In genomic region chr17:71230108-71230709, GRCm38 (mm10) we compare ENCODE assay signal across 12 mouse cellular contexts. TPM values are rescaled to one million over a fixed set of nuclear protein-coding genes. Genes with fewer than 3 reads are reported as not detected.
DNase-seq lines count a peak whose midpoint lies in the region; ATAC-seq and TF ChIP-seq lines count a peak whose summit lies in the region.
"Had no signal": no experiment of that assay in that cellular context is flagged by ENCODE, and none has a peak within 500 bp of the region (broad histone marks: within the 10 kb centered on the region; RNA-seq: fewer than 3 reads in every experiment).

No protein-coding gene starts in this region.

- TF ChIP-seq CTCF in CH12.LX (conservative IDR thresholded peaks at IDR 0.05 in 1 of 2, IDR thresholded peaks at IDR 0.05 in 1 of 2; ENCODE audit: low read depth in 2 of 2, low read length in 2 of 2): peak in 1 of 2 experiments; percentile 59; a peak in 2 of 4 replicates

- DNase-seq in hindbrain, embryonic 14.5 days (ENCODE audit: low spot score): peak; percentile 64
- no peak for DNase-seq in CH12.LX (ENCODE audit: extremely low read depth)
- DNase-seq in embryonic facial prominence, embryonic 10.5 days (ENCODE audit: low spot score): peak; percentile 27
- no peak for DNase-seq in layer of hippocampus, postnatal 10 days (ENCODE audit: low spot score in 2 of 2)
- DNase-seq in spleen, postnatal 36 days (ENCODE audit: low spot score in 2 of 2): no peak
- DNase-seq in gastrocnemius, adult 18-20 months (ENCODE audit: low spot score): no peak
- DNase-seq: heart, postnatal 4 days; right cerebral cortex, postnatal 14 days; thymus, postnatal 36 days had no signal

- no peak for ATAC-seq in hindbrain, embryonic 14.5 days (ENCODE audit: low FRiP score)
- ATAC-seq in hindbrain, embryonic 12.5 days (ENCODE audit: low FRiP score): no peak
- ATAC-seq in liver, embryonic 16.5 days (ENCODE audit: low read depth): no peak

- no peak for TF ChIP-seq POLR2A in CH12.LX (IDR thresholded peaks at IDR 0.05; ENCODE audit: low read depth, low read length)

- H3K4me2 ChIP-seq in hindbrain, embryonic 14.5 days (replicated peaks): no peak overlapping the region
- no peak overlapping the region for H3K4me2 ChIP-seq in hindbrain, embryonic 12.5 days (replicated peaks)
- H3K4me2 ChIP-seq in CH12.LX (ENCODE audit: insufficient read depth, low read depth, poor library complexity, severe bottlenecking): no peak overlapping the region
- no peak overlapping the region for H3K4me2 ChIP-seq in liver, embryonic 16.5 days (ENCODE audit: low read depth, low read length)
- H3K4me2 ChIP-seq: midbrain, embryonic 12.5 days had no signal

- no peak overlapping the region for H3K9ac ChIP-seq in hindbrain, embryonic 14.5 days
- no peak overlapping the region for H3K9ac ChIP-seq in hindbrain, embryonic 12.5 days
- no peak overlapping the region for H3K9ac ChIP-seq in CH12.LX (ENCODE audit: insufficient read depth, low read depth)
- no peak overlapping the region for H3K9ac ChIP-seq in liver, embryonic 16.5 days (ENCODE audit: low read depth, low read length)
- H3K9ac ChIP-seq: midbrain, embryonic 12.5 days had no signal

- H3K4me3 ChIP-seq in hindbrain, embryonic 14.5 days (replicated peaks; ENCODE audit: low read length): no peak overlapping the region
- H3K4me3 ChIP-seq in hindbrain, embryonic 12.5 days: no peak overlapping the region
- H3K4me3 ChIP-seq in CH12.LX (replicated peaks in 1 of 3; ENCODE audit: low read depth in 2 of 3, low read length in 2 of 3, poor library complexity in 1 of 3): no peak overlapping the region
- H3K4me3 ChIP-seq in embryonic facial prominence, embryonic 10.5 days: no peak overlapping the region
- H3K4me3 ChIP-seq in liver, embryonic 16.5 days (ENCODE audit: low read depth, low read length): no peak overlapping the region
- H3K4me3 ChIP-seq: midbrain, embryonic 12.5 days had no signal

- no peak overlapping the region for H3K27ac ChIP-seq in hindbrain, embryonic 14.5 days
- H3K27ac ChIP-seq in hindbrain, embryonic 12.5 days: no peak overlapping the region; the same call in 1 of the 2 replicates
- no peak overlapping the region for H3K27ac ChIP-seq in CH12.LX (ENCODE audit: insufficient read depth, low read depth)
- peak overlapping the region; percentile 61; the same call in 1 of the 2 replicates for H3K27ac ChIP-seq in embryonic facial prominence, embryonic 10.5 days (replicated peaks)
- H3K27ac ChIP-seq in liver, embryonic 16.5 days (ENCODE audit: low read length): peak overlapping the region; percentile 43; the same call in 1 of the 2 replicates
- H3K27ac ChIP-seq: midbrain, embryonic 12.5 days had no signal

- 79% methylated on average over 9 of the region's 9 CpGs for WGBS in hindbrain, embryonic 14.5 days
- 77% methylated on average over 9 of the region's 9 CpGs for WGBS in hindbrain, embryonic 12.5 days
- WGBS in embryonic facial prominence, embryonic 10.5 days: 67% methylated on average over 9 of the region's 9 CpGs
- WGBS in liver, embryonic 16.5 days (ENCODE audit: insufficient replicate concordance): 75% methylated on average over 9 of the region's 9 CpGs

- peak; percentile 47 for TF ChIP-seq RAD21 in CH12.LX (IDR thresholded peaks at IDR 0.05; ENCODE audit: low read depth, low read length)

- dilution Hi-C loops in CH12.LX (cut with MboI; ENCODE audit: extremely low pct_ligation_motif_present, extremely low pct_unique_long_range_greater_than_20kb, low sequenced_read_pairs): no loop called here

- H3K27me3 ChIP-seq in hindbrain, embryonic 14.5 days (ENCODE audit: control insufficient read depth, insufficient read depth, low read length): no peaks in the 10 kb centered on the region
- no peaks in the 10 kb centered on the region for H3K27me3 ChIP-seq in hindbrain, embryonic 12.5 days
- no peaks in the 10 kb centered on the region for H3K27me3 ChIP-seq in CH12.LX (replicated peaks)
- H3K27me3 ChIP-seq in embryonic facial prominence, embryonic 10.5 days (replicated peaks; ENCODE audit: low read depth, poor library complexity, severe bottlenecking): no peaks in the 10 kb centered on the region
- H3K27me3 ChIP-seq in liver, embryonic 16.5 days (ENCODE audit: control insufficient read depth, insufficient read depth, low read depth, low read length): no peaks in the 10 kb centered on the region
- H3K27me3 ChIP-seq: midbrain, embryonic 12.5 days had no signal

- H3K9me3 ChIP-seq in hindbrain, embryonic 14.5 days (ENCODE audit: control insufficient read depth, low read length): no peaks in the 10 kb centered on the region
- H3K9me3 ChIP-seq in hindbrain, embryonic 12.5 days (replicated peaks): no peaks in the 10 kb centered on the region
- H3K9me3 ChIP-seq in CH12.LX (replicated peaks; ENCODE audit: low read length): no peaks in the 10 kb centered on the region
- no peaks in the 10 kb centered on the region for H3K9me3 ChIP-seq in embryonic facial prominence, embryonic 10.5 days
- no peaks in the 10 kb centered on the region for H3K9me3 ChIP-seq in liver, embryonic 16.5 days (replicated peaks; ENCODE audit: control insufficient read depth, low read length)
- H3K9me3 ChIP-seq: midbrain, embryonic 12.5 days had no signal

- peaks cover 39% of the 10 kb centered on the region for H3K36me3 ChIP-seq in hindbrain, embryonic 14.5 days (replicated peaks; ENCODE audit: control insufficient read depth, insufficient read depth)
- peaks cover 15% of the 10 kb centered on the region for H3K36me3 ChIP-seq in hindbrain, embryonic 12.5 days
- H3K36me3 ChIP-seq in CH12.LX (replicated peaks in 1 of 2; ENCODE audit: control insufficient read depth in 1 of 2, insufficient read depth in 1 of 2, low read length in 1 of 2): peaks cover 33 to 62% of the 10 kb centered on the region in 2 experiments
- peaks cover 53% of the 10 kb centered on the region for H3K36me3 ChIP-seq in embryonic facial prominence, embryonic 10.5 days (replicated peaks)
- peaks cover 48% of the 10 kb centered on the region for H3K36me3 ChIP-seq in liver, embryonic 16.5 days (ENCODE audit: control insufficient read depth, insufficient read depth)

- H3K4me1 ChIP-seq in hindbrain, embryonic 14.5 days (replicated peaks; ENCODE audit: control insufficient read depth, insufficient read depth, low read length): no peaks in the 10 kb centered on the region
- no peaks in the 10 kb centered on the region for H3K4me1 ChIP-seq in hindbrain, embryonic 12.5 days
- H3K4me1 ChIP-seq in CH12.LX (ENCODE audit: control insufficient read depth in 1 of 2, insufficient read depth in 2 of 2): peaks cover 2 to 23% of the 10 kb centered on the region in 2 experiments; a peak in 3 of 4 replicates
- H3K4me1 ChIP-seq in embryonic facial prominence, embryonic 10.5 days: peaks cover 4% of the 10 kb centered on the region; the same call in 1 of the 2 replicates
- peaks cover 14% of the 10 kb centered on the region for H3K4me1 ChIP-seq in liver, embryonic 16.5 days (ENCODE audit: control insufficient read depth, low read depth, low read length)

- no peak for TF ChIP-seq EP300 in CH12.LX (IDR thresholded peaks at IDR 0.05; ENCODE audit: low read length)

- H3K79me2 ChIP-seq in CH12.LX (replicated peaks; ENCODE audit: control insufficient read depth, extremely low read depth, insufficient read depth, poor library complexity, severe bottlenecking): 0 out of 2 replicates have a peak, but pooled peaks cover 2% of the 10 kb centered on the region

- in situ Hi-C loops in CH12.LX (cut with MboI; ENCODE audit: low pct_ligation_motif_present, low pct_unique_long_range_greater_than_20kb, low sequenced_read_pairs): no loop called here

TF ChIP-seq in CH12.LX, 34 proteins besides CTCF, POLR2A, EP300 and RAD21:
- TF ChIP-seq MYC (IDR thresholded peaks at IDR 0.05; ENCODE audit: low read depth, low read length): no peak
- TF ChIP-seq SMC3 (IDR thresholded peaks at IDR 0.05; ENCODE audit: low read depth, low read length): peak; percentile 50
- TF ChIP-seq MAX (IDR thresholded peaks at IDR 0.05; ENCODE audit: low read length): no peak
- TF ChIP-seq PAX5 (IDR thresholded peaks at IDR 0.05; ENCODE audit: low read length): no peak
TF ChIP-seq in CH12.LX: peak in this region for 1.

RNA-seq across cellular contexts. Expression of gene Lpin2, which starts 47.8 kb away (rescaled TPM):
- polyA plus RNA-seq in hindbrain, embryonic 14.5 days (2014; fragmentation: Nextera tagmentation; extraction: Ambion mirVana): 44.1 and 45.7 TPM in 2 replicates
- polyA plus RNA-seq in hindbrain, embryonic 12.5 days (2016; fragmentation: Nextera tagmentation; extraction: Ambion mirVana): 42.8 and 43.1 TPM in 2 replicates
- total RNA-seq in CH12.LX (2012; rRNA removed) (25.1 and 28.1 TPM in 2 replicates), CH12.LX (2014; rRNA removed) (25.4 TPM in 2 replicates)
- polyA plus RNA-seq in CH12.LX (2012; ENCODE audit: insufficient read length, low read depth): 30.4 and 31.4 TPM in 2 replicates
- polyA plus RNA-seq in embryonic facial prominence, embryonic 10.5 days (2016; fragmentation: Nextera tagmentation; extraction: Ambion mirVana): 42.1 and 45.2 TPM in 2 replicates
- polyA plus RNA-seq in liver, embryonic 16.5 days (2015; fragmentation: Nextera tagmentation; extraction: Ambion mirVana): 46.8 and 51.5 TPM in 2 replicates
- 10 to 100 TPM; 71.2 to 79.9 TPM for total RNA-seq in layer of hippocampus, postnatal 10 days (2021)
- 1 to 10 TPM; 3.0 to 6.3 TPM for total RNA-seq in gastrocnemius, adult 18-20 months (2021)

Comparison
In these comparisons a context has a peak if more than half of its experiments do, and no peak if none do; other contexts are left out.
1. DNase-seq: peak in hindbrain, embryonic 14.5 days (single experiment) and embryonic facial prominence, embryonic 10.5 days (single experiment); none in CH12.LX (single experiment), layer of hippocampus, postnatal 10 days (0 of 2), spleen, postnatal 36 days (0 of 2) and gastrocnemius, adult 18-20 months (single experiment).
2. H3K27ac ChIP-seq: peak in embryonic facial prominence, embryonic 10.5 days (single experiment) and liver, embryonic 16.5 days (single experiment); none in hindbrain, embryonic 14.5 days (single experiment), hindbrain, embryonic 12.5 days (single experiment) and CH12.LX (single experiment).